Mouse (Mus musculus): ENCODE data around the gene Haghl.
A peak's percentile ranks its signal among the peaks of the same experiment; 100 is the strongest.

DNA sequence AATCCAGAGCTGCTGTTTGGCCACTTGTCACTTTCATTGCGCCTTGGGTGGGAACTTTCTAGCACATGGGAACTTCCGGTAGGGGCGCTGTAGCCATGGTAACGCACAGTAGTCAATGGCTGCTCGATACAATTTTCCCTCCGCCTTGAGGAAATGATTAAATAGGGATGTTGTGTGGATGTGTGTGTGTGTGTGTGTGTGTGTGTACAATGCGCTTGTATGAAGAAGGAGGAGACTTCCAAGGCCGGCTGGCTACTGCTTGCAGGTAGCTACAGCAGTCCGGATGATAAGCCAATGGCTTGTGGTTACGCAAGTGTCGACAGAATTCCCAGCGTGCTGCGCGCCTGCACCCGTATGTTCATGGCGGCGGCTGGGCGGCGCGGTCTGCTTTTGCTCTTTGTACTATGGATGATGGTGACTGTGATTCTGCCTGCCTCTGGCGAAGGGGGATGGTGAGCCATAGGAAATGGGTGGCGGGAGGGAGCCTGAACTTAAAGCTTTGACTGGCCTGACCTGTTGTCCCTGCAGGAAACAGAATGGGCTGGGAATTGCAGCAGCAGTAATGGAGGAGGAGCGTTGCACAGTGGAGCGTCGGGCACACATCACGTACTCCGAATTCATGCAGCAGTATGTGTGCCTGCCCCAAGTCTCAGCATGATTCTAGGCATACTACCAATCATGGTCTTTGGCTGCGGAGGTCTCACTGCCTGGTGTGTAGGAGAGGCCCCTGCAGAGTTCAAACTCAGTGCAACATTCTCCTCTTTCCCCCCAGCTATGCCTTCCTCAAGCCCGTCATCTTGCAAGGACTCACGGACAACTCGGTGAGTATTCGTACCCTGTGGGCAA, 43.5 kb upstream of the Haghl start, which contains the start of gene Jmjd8:
- peak; percentile 58 for TF ChIP-seq CTCF (IDR thresholded peaks at IDR 0.05)
- TF ChIP-seq POLR2A (IDR thresholded peaks at IDR 0.05; ENCODE audit: insufficient read depth, low read depth, low read length): peak; percentile 84
- no peak for TF ChIP-seq EP300 (IDR thresholded peaks at IDR 0.05; ENCODE audit: insufficient read depth, low read depth, low read length)

Data from heart, adult 2 months (tissue).